Mouse (Mus musculus) liver, embryonic 13.5 days (tissue): ENCODE results near the gene Bcl2l2. TPM values are rescaled to one million over a fixed set of nuclear protein-coding genes. Genes with fewer than 3 reads are reported as not detected.
A peak's percentile ranks its signal among the peaks of the same experiment; 100 is the strongest.

Source experiments
- ATAC-seq: fragments of 200-750 bp; cut with Nextera tagmentation; 2 replicates; pipeline ENCODE4 v1.8.0; 2017; ENCODE audit warnings: low read depth, mild to moderate bottlenecking, moderate number of reproducible peaks, moderate library complexity
- DNase-seq: peaks from one replicate; pipeline ENCODE4 v3.0.0; 2022
- H3K27ac ChIP-seq: fragments of 300-500 bp; sonication (generic); 2 replicates; pipeline ENCODE4 v1.5.1; 2015; ENCODE audit warnings: moderate library complexity, mild to moderate bottlenecking, inconsistent platforms
- H3K27me3 ChIP-seq: fragments of 300-500 bp; sonication (generic); 2 replicates; pipeline ENCODE4 v1.6.1; 2015; ENCODE audit warnings: mild to moderate bottlenecking, inconsistent platforms
- H3K36me3 ChIP-seq: fragments of 300-500 bp; sonication (generic); 2 replicates; pipeline ENCODE4 v1.6.1; 2015; ENCODE audit warnings: mild to moderate bottlenecking, inconsistent platforms
- H3K4me1 ChIP-seq: fragments of 300-500 bp; sonication (generic); replicated peaks from 2 replicates; pipeline ENCODE4 v1.6.1; 2015; ENCODE audit warnings: inconsistent platforms
- H3K4me2 ChIP-seq: fragments of 300-500 bp; sonication (generic); 2 replicates; pipeline ENCODE4 v1.6.1; 2015; ENCODE audit warnings: inconsistent platforms, mild to moderate bottlenecking, moderate library complexity
- H3K4me3 ChIP-seq: fragments of 300-500 bp; sonication (generic); replicated peaks from 2 replicates; pipeline ENCODE4 v1.5.1; 2015; ENCODE audit warnings: mild to moderate bottlenecking, inconsistent platforms
- H3K9ac ChIP-seq: fragments of 300-500 bp; sonication (generic); 2 replicates; pipeline ENCODE4 v1.6.1; 2015; ENCODE audit warnings: mild to moderate bottlenecking, inconsistent platforms
- H3K9me3 ChIP-seq: fragments of 300-500 bp; sonication (generic); replicated peaks from 2 replicates; pipeline ENCODE4 v1.6.1; 2016; ENCODE audit warnings: inconsistent platforms
- WGBS: fragments of 180-500 bp; shearing (Covaris S2); methylation state at CpG from one replicate; pipeline ENCODE4 v1.1.7; 2015; ENCODE audit not compliant: insufficient replicate concordance; 5-methylcytosine and 5-hydroxymethylcytosine counted together
- polyA plus RNA-seq: library from polyadenylated mRNA; unstranded; fragments of >200 nt; fragmentation: Nextera tagmentation; extraction: Ambion mirVana; gene quantifications from 2 replicates; pipeline ENCODE4 v1.2.1, GENCODE M21; 2015

Gene Bcl2l2
- polyA plus RNA-seq, 1 experiment from 2014 or later: 0.62 TPM

GRCm38 (mm10) chr14:54925349-54926342 lies 42.5 kb downstream of the Bcl2l2 start, which contains the start of gene Efs:
TSS of gene Efs (minus strand) at chr14:54926126.
- peak; percentile 24; the same call in 1 of the 2 replicates for ATAC-seq
- H3K9ac ChIP-seq: peak within 1 kb of the TSS; percentile 50
- 9% methylated on average over 49 of the region's 57 CpGs for WGBS

DNA sequence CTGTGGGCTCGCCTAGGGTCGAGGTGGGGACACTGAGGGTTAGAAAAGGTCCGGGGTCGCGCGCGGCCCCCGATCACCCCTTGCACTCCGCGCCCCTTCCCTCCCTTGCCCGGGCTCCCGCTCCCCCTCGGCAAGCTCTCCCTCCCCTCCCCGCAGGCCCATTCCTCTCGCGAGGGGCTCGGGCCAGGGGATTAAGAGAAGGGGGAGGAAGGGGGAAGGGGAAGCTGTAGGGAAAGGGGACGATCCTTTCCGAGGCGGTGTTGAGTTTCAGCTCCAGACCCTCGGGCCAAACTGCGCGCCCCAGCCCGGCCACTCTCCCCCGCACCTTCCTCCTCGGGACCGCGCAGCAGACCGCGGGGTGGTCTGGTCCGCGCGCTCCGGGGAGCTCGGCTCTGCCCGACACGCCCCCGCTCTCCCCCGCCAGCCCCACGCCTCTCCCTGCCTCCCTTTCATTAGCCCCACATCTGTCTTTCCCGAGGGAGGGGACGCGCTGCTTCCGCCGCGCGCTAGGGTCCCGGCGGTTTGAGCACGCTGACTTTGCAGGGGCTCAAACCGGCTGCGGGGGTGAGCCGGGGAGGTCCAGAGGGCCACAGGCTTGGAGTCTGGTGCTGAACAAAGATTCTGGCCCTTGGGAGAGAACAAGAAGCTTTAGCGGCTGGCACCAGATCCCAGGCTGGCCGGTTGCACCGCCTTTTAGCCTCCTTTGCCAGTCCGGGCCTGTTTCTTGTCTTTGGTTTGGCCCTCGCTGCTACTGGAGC lies 43.4 kb downstream of the Bcl2l2 start:
- no peak for ATAC-seq
- WGBS: 2% methylated on average over 57 of the region's 58 CpGs

More at GRCm38 (mm10) chr14:54925349-54926342, 42.5 kb downstream of the Bcl2l2 start, which contains the start of gene Efs:
- peak within 1 kb of the TSS; percentile 61 for H3K4me2 ChIP-seq
- peaks cover 83% of the 10 kb centered on the region for H3K27me3 ChIP-seq
- DNase-seq: no peak
- H3K4me1 ChIP-seq: peaks cover 24% of the 10 kb centered on the region
- no peak within 1 kb of the TSS; the same call in 1 of the 2 replicates for H3K27ac ChIP-seq
- no peaks in the 10 kb centered on the region for H3K36me3 ChIP-seq
- peak within 1 kb of the TSS; percentile 47 for H3K4me3 ChIP-seq
- no peaks in the 10 kb centered on the region; the same call in 1 of the 2 replicates for H3K9me3 ChIP-seq

DNA sequence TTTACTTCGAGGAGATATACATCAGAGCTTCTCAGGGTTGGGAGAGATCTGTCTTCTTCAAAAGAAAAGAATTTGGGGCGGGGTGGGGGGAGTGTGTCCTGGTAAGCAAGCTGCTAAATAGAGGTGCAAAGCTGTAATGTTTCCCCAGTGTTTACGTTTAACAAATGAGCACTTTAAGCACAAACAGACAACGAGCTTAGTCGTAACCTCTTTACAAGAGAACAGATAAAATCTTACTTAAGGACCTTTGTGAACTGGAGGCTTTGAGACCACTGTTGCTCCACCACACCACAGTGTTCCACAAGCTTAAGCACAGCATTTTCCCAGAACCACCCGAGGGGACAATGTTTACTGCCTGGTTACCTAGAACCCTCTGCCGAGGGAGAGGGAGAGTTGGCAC lies 44.1 kb downstream of the Bcl2l2 start:
- no peak for ATAC-seq
- Histone ChIP-seq H3K4me3 (no peak overlapping the region), H3K4me1 (peaks cover 24% of the 10 kb centered on the region), H3K27ac (no peak overlapping the region), H3K9me3 (no peaks in the 10 kb centered on the region), H3K4me2 (no peak overlapping the region), H3K27me3 (peaks cover 86% of the 10 kb centered on the region), H3K36me3 (no peaks in the 10 kb centered on the region), H3K9ac (no peak overlapping the region)
- DNase-seq: no peak
- 21% methylated on average over 7 of the region's 7 CpGs for WGBS

More for the DNA sequence above, 43.4 kb downstream of the Bcl2l2 start:
- H3K4me3 ChIP-seq: peak overlapping the region; percentile 47
- H3K9ac ChIP-seq: peak overlapping the region; percentile 50; the same call in 1 of the 2 replicates
- H3K36me3 ChIP-seq: no peaks in the 10 kb centered on the region
- DNase-seq: no peak
- H3K9me3 ChIP-seq: no peaks in the 10 kb centered on the region
- peaks cover 87% of the 10 kb centered on the region for H3K27me3 ChIP-seq
- H3K4me1 ChIP-seq: peaks cover 24% of the 10 kb centered on the region
- H3K4me2 ChIP-seq: peak overlapping the region; percentile 61
- H3K27ac ChIP-seq: no peak overlapping the region

DNA sequence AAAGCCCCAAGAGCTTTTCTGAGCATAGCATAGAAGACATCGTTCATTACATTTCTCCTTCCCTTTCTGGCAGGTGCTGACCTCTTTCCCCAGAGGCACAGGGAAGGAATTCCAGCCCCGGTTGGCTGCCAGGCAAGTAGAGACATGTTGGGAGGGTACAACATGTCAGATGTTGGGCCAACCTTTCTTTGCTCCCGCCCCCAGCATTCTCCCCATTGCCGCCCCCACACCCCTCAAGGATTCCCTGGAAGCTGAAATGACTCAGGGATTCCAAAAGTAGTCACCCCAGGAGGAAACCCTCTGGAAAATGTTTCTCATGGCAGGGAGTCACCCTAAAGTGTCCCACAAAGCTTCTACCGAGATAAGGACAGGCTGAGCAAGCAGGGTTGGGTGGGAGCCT lies 46.6 kb downstream of the Bcl2l2 start:
- no peaks in the 10 kb centered on the region for H3K36me3 ChIP-seq
- H3K4me3 ChIP-seq: no peak overlapping the region
- ATAC-seq (no peak), DNase-seq (no peak)
- H3K4me1 ChIP-seq: peaks cover 16% of the 10 kb centered on the region
- WGBS: 54% methylated on average over 5 of the region's 5 CpGs
- H3K27ac ChIP-seq: no peak overlapping the region
- no peak overlapping the region for H3K4me2 ChIP-seq
- no peaks in the 10 kb centered on the region for H3K9me3 ChIP-seq
- H3K27me3 ChIP-seq: peaks cover 67% of the 10 kb centered on the region
- no peak overlapping the region for H3K9ac ChIP-seq

- Histone ChIP-seq H3K9ac (no peak overlapping the region), H3K4me1 (peaks cover 9% of the 10 kb centered on the region), H3K36me3 (no peaks in the 10 kb centered on the region), H3K27me3 (peaks cover 61% of the 10 kb centered on the region), H3K27ac (no peak overlapping the region), H3K4me3 (no peak overlapping the region), H3K4me2 (no peak overlapping the region), H3K9me3 (no peaks in the 10 kb centered on the region)
- no peak for ATAC-seq
- 24% methylated on average over 2 of the region's 2 CpGs for WGBS
- DNase-seq: no peak
Observed at GRCm38 (mm10) chr14:54930431-54930830, 47.3 kb downstream of the Bcl2l2 start.

DNA sequence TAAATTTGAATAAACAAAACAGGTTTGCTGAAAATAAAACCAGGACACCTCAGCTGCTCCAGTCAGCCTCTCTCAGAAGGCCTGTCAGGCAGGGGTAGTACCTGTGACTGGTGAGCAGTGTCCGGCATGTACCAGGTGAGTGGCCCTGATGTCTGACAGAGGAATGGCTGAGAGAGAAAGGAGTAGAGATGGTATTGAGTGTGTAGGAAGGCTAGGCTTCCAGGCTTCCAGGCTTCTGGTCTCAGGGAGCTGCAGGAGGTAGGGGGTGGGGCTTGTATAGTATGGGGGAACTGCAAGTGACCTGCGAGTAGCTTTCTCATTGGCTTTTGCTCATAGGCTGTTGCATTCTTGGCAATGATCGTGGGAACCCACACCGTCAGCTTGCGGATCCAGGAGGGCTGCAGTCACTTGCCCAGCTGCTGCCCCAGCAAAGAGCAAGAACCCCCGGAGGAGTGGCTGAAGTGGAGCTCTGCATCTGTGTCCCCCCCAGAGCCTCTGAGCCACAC lies 49.5 kb downstream of the Bcl2l2 start, which contains the start of gene Il25:
Il25 (plus strand) TSS at position 51 of the 506 bp plus-strand sequence.
- no peak within 1 kb of the TSS for H3K4me3 ChIP-seq
- ATAC-seq (no peak), DNase-seq (no peak)
- peaks cover 43% of the 10 kb centered on the region for H3K27me3 ChIP-seq
- no peaks in the 10 kb centered on the region for H3K36me3 ChIP-seq
- no peaks in the 10 kb centered on the region for H3K4me1 ChIP-seq
- no peaks in the 10 kb centered on the region for H3K9me3 ChIP-seq
- 50% methylated on average over 6 of the region's 6 CpGs for WGBS
- no peak within 1 kb of the TSS for H3K4me2 ChIP-seq
- no peak within 1 kb of the TSS for H3K27ac ChIP-seq
- H3K9ac ChIP-seq: no peak within 1 kb of the TSS

GRCm38 (mm10) chr14:54935904-54936830 lies 53.0 kb downstream of the Bcl2l2 start, which contains the start of gene Cmtm5:
TSS of gene Cmtm5 (plus strand) at chr14:54936261.
- Histone ChIP-seq H3K27me3 (peaks cover 26% of the 10 kb centered on the region; the same call in 1 of the 2 replicates), H3K27ac (no peak within 1 kb of the TSS), H3K4me3 (no peak within 1 kb of the TSS), H3K9ac (no peak within 1 kb of the TSS), H3K36me3 (no peaks in the 10 kb centered on the region), H3K4me1 (no peaks in the 10 kb centered on the region), H3K4me2 (no peak within 1 kb of the TSS), H3K9me3 (no peaks in the 10 kb centered on the region)
- 34% methylated on average over 8 of the region's 8 CpGs for WGBS
- no peak for DNase-seq
- no peak for ATAC-seq

DNA sequence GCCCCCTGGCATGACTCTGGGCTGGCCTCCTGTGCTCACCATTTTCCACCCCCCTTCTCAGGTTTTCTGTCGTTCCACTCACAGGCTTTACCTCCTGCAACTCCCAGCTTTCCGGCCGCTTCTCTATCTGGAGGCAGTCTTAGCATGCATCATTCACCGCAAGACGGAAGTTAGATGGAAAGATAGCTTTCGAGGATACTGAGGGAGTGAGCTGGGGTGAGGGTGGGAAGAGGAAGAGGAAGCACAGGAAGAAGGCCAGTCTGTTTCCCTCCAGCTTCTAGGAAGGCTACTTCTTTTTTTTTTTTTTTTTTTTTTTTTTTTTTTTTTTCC lies 53.6 kb downstream of the Bcl2l2 start:
- H3K4me1 ChIP-seq: no peaks in the 10 kb centered on the region
- DNase-seq: no peak
- H3K27me3 ChIP-seq: peaks cover 21% of the 10 kb centered on the region; the same call in 1 of the 2 replicates
- no peak overlapping the region for H3K27ac ChIP-seq
- no peak overlapping the region for H3K9ac ChIP-seq
- ATAC-seq: no peak
- 21% methylated on average over 6 of the region's 6 CpGs for WGBS
- H3K4me3 ChIP-seq: no peak overlapping the region
- no peaks in the 10 kb centered on the region for H3K9me3 ChIP-seq
- no peak overlapping the region for H3K4me2 ChIP-seq
- H3K36me3 ChIP-seq: no peaks in the 10 kb centered on the region

DNA sequence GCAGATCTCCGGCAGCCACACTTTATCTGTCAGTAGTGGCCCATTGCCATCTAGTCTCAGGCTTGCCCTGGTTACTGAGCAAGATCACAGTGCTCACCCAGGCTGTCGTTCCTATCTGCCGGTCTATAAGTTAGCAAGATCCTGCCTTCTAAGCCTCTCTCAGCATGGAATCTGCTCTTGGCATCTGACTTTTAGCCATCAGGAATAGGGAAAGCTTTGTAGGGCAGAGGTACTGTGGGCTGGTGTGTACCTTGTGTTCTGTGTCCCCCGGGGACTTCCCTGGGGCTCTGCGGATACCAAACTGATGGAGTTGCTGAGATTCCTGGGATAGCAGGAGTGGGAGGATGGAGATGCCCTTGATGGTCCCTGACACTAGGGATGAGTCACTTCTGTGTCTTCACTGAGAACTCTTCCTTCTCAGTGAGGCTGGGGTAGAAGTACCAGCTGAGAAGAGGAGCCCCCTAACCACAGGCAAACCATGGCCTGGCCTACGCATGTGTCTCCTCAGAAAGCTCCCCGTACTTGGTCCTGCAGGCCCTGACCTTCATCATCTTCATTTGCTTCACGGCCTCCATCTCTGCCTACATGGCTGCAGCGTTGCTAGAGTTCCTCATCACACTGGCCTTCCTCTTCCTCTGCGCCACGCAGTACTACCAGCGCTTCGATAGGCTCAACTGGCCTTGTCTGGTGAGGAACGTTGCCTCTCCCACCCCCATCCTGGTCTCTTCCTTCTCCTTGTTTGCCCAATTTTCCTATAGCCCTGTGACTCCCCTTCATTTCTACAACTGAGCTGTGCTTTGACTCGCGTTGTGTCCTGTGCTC lies 54.4 kb downstream of the Bcl2l2 start:
- no peak overlapping the region for H3K9ac ChIP-seq
- H3K27ac ChIP-seq: no peak overlapping the region
- 72% methylated on average over 16 of the region's 16 CpGs for WGBS
- H3K4me2 ChIP-seq: no peak overlapping the region
- no peak for DNase-seq
- H3K4me3 ChIP-seq: no peak overlapping the region
- ATAC-seq: no peak
- peaks cover 19% of the 10 kb centered on the region; the same call in 1 of the 2 replicates for H3K27me3 ChIP-seq
- no peaks in the 10 kb centered on the region for H3K36me3 ChIP-seq
- no peaks in the 10 kb centered on the region for H3K4me1 ChIP-seq
- H3K9me3 ChIP-seq: no peaks in the 10 kb centered on the region
